Mouse (Mus musculus): ENCODE data around the gene Cep295. TPM values are rescaled to one million over a fixed set of nuclear protein-coding genes. Genes with fewer than 3 reads are reported as not detected.
A peak's percentile ranks its signal among the peaks of the same experiment; 100 is the strongest.
"Not testable (repeated sequence)": the region's sequence is repeated elsewhere in the genome, so short reads cannot be mapped to it uniquely, and the experiment has no call there.

Gene Cep295
- polyA plus RNA-seq, 2 experiments from 2014 or later: 19.1 to 25.8 TPM

- ATAC-seq: peak; percentile 41
Observed at GRCm38 (mm10) chr9:15306398-15307119, 51.0 kb downstream of the Cep295 start, which contains the start of gene 4931406C07Rik. Gene 4931406C07Rik, minus strand, starts transcription at chr9:15306448.

GRCm38 (mm10) chr9:15305503-15306397 lies 51.8 kb downstream of the Cep295 start, which contains the start of gene Taf1d:
Gene Taf1d, plus strand, starts transcription at chr9:15306214.
- peak; percentile 90 for ATAC-seq

GRCm38 (mm10) chr9:15302881-15303280 lies 54.7 kb downstream of the Cep295 start:
- no peak for ATAC-seq

GRCm38 (mm10) chr9:15302006-15302405 lies 55.6 kb downstream of the Cep295 start:
- ATAC-seq: not testable (repeated sequence)

GRCm38 (mm10) chr9:15301399-15301798 lies 56.2 kb downstream of the Cep295 start:
- ATAC-seq: no peak

GRCm38 (mm10) chr9:15300056-15300455 lies 57.5 kb downstream of the Cep295 start:
- ATAC-seq: no peak

GRCm38 (mm10) chr9:15298451-15298850 lies 59.1 kb downstream of the Cep295 start:
- no peak for ATAC-seq

- no peak for ATAC-seq
Observed at GRCm38 (mm10) chr9:15297112-15297511, 60.5 kb downstream of the Cep295 start.

- no peak for ATAC-seq
Observed at GRCm38 (mm10) chr9:15289251-15289650, 68.3 kb downstream of the Cep295 start.

- ATAC-seq: no peak
Observed at GRCm38 (mm10) chr9:15288402-15288801, 69.2 kb downstream of the Cep295 start.

GRCm38 (mm10) chr9:15287846-15288245 lies 69.7 kb downstream of the Cep295 start:
- ATAC-seq: no peak

- no peak for ATAC-seq
Observed at GRCm38 (mm10) chr9:15285443-15285842, 72.1 kb downstream of the Cep295 start.

GRCm38 (mm10) chr9:15280491-15280879 lies 77.1 kb downstream of the Cep295 start:
- ATAC-seq: no peak

GRCm38 (mm10) chr9:15279649-15280490 lies 77.7 kb downstream of the Cep295 start, which contains the start of gene Med17:
Gene Med17, minus strand, starts transcription at chr9:15279931.
- peak; percentile 91 for ATAC-seq

- no peak for ATAC-seq
Observed at GRCm38 (mm10) chr9:15279139-15279648, 78.4 kb downstream of the Cep295 start.

GRCm38 (mm10) chr9:15278343-15278742 lies 79.2 kb downstream of the Cep295 start:
- ATAC-seq: no peak

GRCm38 (mm10) chr9:15276855-15277254 lies 80.7 kb downstream of the Cep295 start:
- ATAC-seq: no peak

- ATAC-seq: no peak
Observed at GRCm38 (mm10) chr9:15273981-15274380, 83.6 kb downstream of the Cep295 start.
